Mouse (Mus musculus): Measurements from ENCODE around the gene Gm20716.

DNA sequence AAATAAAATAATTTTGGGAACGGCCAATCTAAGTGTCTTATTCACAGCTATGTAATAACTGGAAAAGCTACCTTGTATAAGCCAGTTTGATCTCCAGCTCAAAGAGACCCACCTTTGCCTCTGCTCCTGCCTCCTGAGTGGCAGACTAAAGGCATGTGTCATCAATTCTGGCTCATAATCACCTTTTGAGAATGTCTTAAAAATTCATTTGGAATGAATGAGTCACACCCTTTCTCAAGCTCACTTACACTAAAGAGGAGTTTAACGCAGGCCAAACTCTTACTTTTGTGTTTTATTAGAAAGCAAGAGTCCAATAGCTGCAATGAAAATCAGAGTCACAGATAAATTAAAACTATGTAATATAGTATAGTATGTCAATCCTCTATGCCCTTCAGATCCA, 38.3 kb downstream of the Gm20716 start:
- TF ChIP-seq POLR2A (IDR thresholded peaks at IDR 0.05; ENCODE audit: control insufficient read depth in 1 of 2, insufficient read depth in 1 of 2, low read depth in 1 of 2, low read length in 2 of 2, poor library complexity in 1 of 2) = no peak
- no peak for TF ChIP-seq ZMIZ1 (IDR thresholded peaks at IDR 0.05; ENCODE audit: low read depth, low read length)
- TF ChIP-seq SIN3A (IDR thresholded peaks at IDR 0.05; ENCODE audit: low read length) = no peak
- no peak for TF ChIP-seq ZNF384 (IDR thresholded peaks at IDR 0.05; ENCODE audit: low read depth, low read length)
- TF ChIP-seq NRF1 (IDR thresholded peaks at IDR 0.05; ENCODE audit: insufficient read depth, low read depth, low read length, poor library complexity, severe bottlenecking) = no peak
- TF ChIP-seq CHD1 (IDR thresholded peaks at IDR 0.05; ENCODE audit: low read depth, low read length) = no peak
- TF ChIP-seq EP300 (IDR thresholded peaks at IDR 0.05; ENCODE audit: low read depth in 1 of 2, low read length in 2 of 2) = no peak
- TF ChIP-seq E2F4 (IDR thresholded peaks at IDR 0.05; ENCODE audit: borderline replicate concordance, low read depth, low read length) = no peak
- no peak for TF ChIP-seq RAD21 (IDR thresholded peaks at IDR 0.05; ENCODE audit: low read depth, low read length)
- TF ChIP-seq HCFC1 (IDR thresholded peaks at IDR 0.05; ENCODE audit: low read depth, low read length) = no peak

Data from MEL (cell line).